Mouse (Mus musculus): Measurements from ENCODE around the gene Ubxn4. TPM values are rescaled to one million over a fixed set of nuclear protein-coding genes. Genes with fewer than 3 reads are reported as not detected.

Ubxn4 gene
- polyA plus RNA-seq, 1 experiment from 2014 or later = 56.0 TPM

- Histone ChIP-seq H3K4me2 (no peak overlapping the region), H3K9ac (no peak overlapping the region), H3K4me1 (no peaks in the 10 kb centered on the region), H3K27me3 (no peaks in the 10 kb centered on the region), H3K9me3 (no peaks in the 10 kb centered on the region), H3K4me3 (no peak overlapping the region), H3K27ac (no peak overlapping the region), H3K36me3 (peaks cover 63% of the 10 kb centered on the region)
- ATAC-seq (ENCODE audit: borderline replicate concordance, extremely low read depth, low FRiP score, low TSS enrichment) = no peak
- 92% methylated on average over 3 of the region's 3 CpGs for WGBS
Measured at GRCm38 (mm10) chr1:128278563-128278962, 34.8 kb downstream of the Ubxn4 start.

- no peak overlapping the region for H3K27ac ChIP-seq
- H3K4me3 ChIP-seq = no peak overlapping the region
- no peaks in the 10 kb centered on the region for H3K4me1 ChIP-seq
- no peaks in the 10 kb centered on the region for H3K27me3 ChIP-seq
- WGBS = 92% methylated on average over 3 of the region's 3 CpGs
- no peaks in the 10 kb centered on the region for H3K9me3 ChIP-seq
- H3K9ac ChIP-seq = no peak overlapping the region
- no peak for ATAC-seq (ENCODE audit: borderline replicate concordance, extremely low read depth, low FRiP score, low TSS enrichment)
- peaks cover 34% of the 10 kb centered on the region for H3K36me3 ChIP-seq
- H3K4me2 ChIP-seq = no peak overlapping the region
Measured at GRCm38 (mm10) chr1:128281753-128282152, 38.0 kb downstream of the Ubxn4 start.

GRCm38 (mm10) chr1:128282924-128283323 lies 39.2 kb downstream of the Ubxn4 start:
- no peak overlapping the region for H3K4me2 ChIP-seq
- H3K4me3 ChIP-seq = no peak overlapping the region
- no peaks in the 10 kb centered on the region for H3K9me3 ChIP-seq
- no peak for ATAC-seq (ENCODE audit: borderline replicate concordance, extremely low read depth, low FRiP score, low TSS enrichment)
- 98% methylated on average over 3 of the region's 3 CpGs for WGBS
- H3K27ac ChIP-seq = no peak overlapping the region
- peaks cover 24% of the 10 kb centered on the region for H3K36me3 ChIP-seq
- H3K4me1 ChIP-seq = no peaks in the 10 kb centered on the region
- H3K9ac ChIP-seq = no peak overlapping the region
- no peaks in the 10 kb centered on the region for H3K27me3 ChIP-seq

GRCm38 (mm10) chr1:128284157-128284690 lies 40.5 kb downstream of the Ubxn4 start:
- Histone ChIP-seq H3K27me3 (no peaks in the 10 kb centered on the region), H3K4me1 (no peaks in the 10 kb centered on the region), H3K9ac (no peak overlapping the region), H3K27ac (no peak overlapping the region), H3K9me3 (no peaks in the 10 kb centered on the region), H3K4me2 (no peak overlapping the region), H3K4me3 (no peak overlapping the region), H3K36me3 (peaks cover 12% of the 10 kb centered on the region)
- no peak for ATAC-seq (ENCODE audit: borderline replicate concordance, extremely low read depth, low FRiP score, low TSS enrichment)
- 79% methylated on average over 8 of the region's 8 CpGs for WGBS

GRCm38 (mm10) chr1:128285136-128285535 lies 41.4 kb downstream of the Ubxn4 start:
- WGBS = 81% methylated on average over 9 of the region's 9 CpGs
- Histone ChIP-seq H3K4me2 (no peak overlapping the region), H3K4me1 (no peaks in the 10 kb centered on the region)

GRCm38 (mm10) chr1:128290295-128290694 lies 46.5 kb downstream of the Ubxn4 start:
- Histone ChIP-seq H3K27me3 (no peaks in the 10 kb centered on the region), H3K4me3 (no peak overlapping the region), H3K9me3 (no peaks in the 10 kb centered on the region), H3K4me2 (no peak overlapping the region), H3K4me1 (no peaks in the 10 kb centered on the region), H3K36me3 (no peaks in the 10 kb centered on the region), H3K9ac (no peak overlapping the region), H3K27ac (no peak overlapping the region)
- 78% methylated on average over 5 of the region's 5 CpGs for WGBS
- ATAC-seq (ENCODE audit: borderline replicate concordance, extremely low read depth, low FRiP score, low TSS enrichment) = no peak

More at GRCm38 (mm10) chr1:128285136-128285535, 41.4 kb downstream of the Ubxn4 start:
- Histone ChIP-seq H3K9ac (no peak overlapping the region), H3K27me3 (no peaks in the 10 kb centered on the region), H3K9me3 (no peaks in the 10 kb centered on the region), H3K36me3 (peaks cover 4% of the 10 kb centered on the region; the same call in 1 of the 2 replicates), H3K27ac (no peak overlapping the region), H3K4me3 (no peak overlapping the region)
- ATAC-seq (ENCODE audit: borderline replicate concordance, extremely low read depth, low FRiP score, low TSS enrichment) = no peak

GRCm38 (mm10) chr1:128293524-128293923 lies 49.8 kb downstream of the Ubxn4 start:
- H3K4me1 ChIP-seq = no peaks in the 10 kb centered on the region
- no peaks in the 10 kb centered on the region for H3K27me3 ChIP-seq
- 83% methylated on average over 12 of the region's 12 CpGs for WGBS
- H3K9me3 ChIP-seq = no peaks in the 10 kb centered on the region
- no peak for ATAC-seq (ENCODE audit: borderline replicate concordance, extremely low read depth, low FRiP score, low TSS enrichment)
- H3K4me2 ChIP-seq = no peak overlapping the region
- no peak overlapping the region for H3K4me3 ChIP-seq
- H3K36me3 ChIP-seq = no peaks in the 10 kb centered on the region
- H3K27ac ChIP-seq = no peak overlapping the region
- no peak overlapping the region for H3K9ac ChIP-seq

GRCm38 (mm10) chr1:128295296-128295695 lies 51.5 kb downstream of the Ubxn4 start:
- Histone ChIP-seq H3K27me3 (no peaks in the 10 kb centered on the region), H3K4me2 (no peak overlapping the region), H3K4me1 (no peaks in the 10 kb centered on the region), H3K9ac (no peak overlapping the region), H3K4me3 (no peak overlapping the region), H3K9me3 (no peaks in the 10 kb centered on the region), H3K36me3 (no peaks in the 10 kb centered on the region), H3K27ac (no peak overlapping the region)
- 56% methylated on average over 8 of the region's 8 CpGs for WGBS
- ATAC-seq (ENCODE audit: borderline replicate concordance, extremely low read depth, low FRiP score, low TSS enrichment) = no peak

GRCm38 (mm10) chr1:128295717-128296528 lies 52.2 kb downstream of the Ubxn4 start:
- Histone ChIP-seq H3K9ac (no peak overlapping the region), H3K4me2 (no peak overlapping the region), H3K27ac (no peak overlapping the region), H3K4me3 (no peak overlapping the region), H3K9me3 (no peaks in the 10 kb centered on the region), H3K36me3 (no peaks in the 10 kb centered on the region), H3K4me1 (no peaks in the 10 kb centered on the region), H3K27me3 (no peaks in the 10 kb centered on the region)
- ATAC-seq (ENCODE audit: borderline replicate concordance, extremely low read depth, low FRiP score, low TSS enrichment) = no peak
- 72% methylated on average over 5 of the region's 5 CpGs for WGBS

- Histone ChIP-seq H3K4me3 (no peak overlapping the region), H3K9me3 (no peaks in the 10 kb centered on the region), H3K4me2 (no peak overlapping the region), H3K36me3 (no peaks in the 10 kb centered on the region), H3K4me1 (no peaks in the 10 kb centered on the region), H3K27me3 (no peaks in the 10 kb centered on the region), H3K9ac (no peak overlapping the region), H3K27ac (no peak overlapping the region)
- WGBS = 90% methylated on average over 16 of the region's 16 CpGs
- ATAC-seq (ENCODE audit: borderline replicate concordance, extremely low read depth, low FRiP score, low TSS enrichment) = no peak
Measured at GRCm38 (mm10) chr1:128303900-128304299, 60.1 kb downstream of the Ubxn4 start.

GRCm38 (mm10) chr1:128309043-128309442 lies 65.3 kb downstream of the Ubxn4 start:
- H3K4me3 ChIP-seq = no peak overlapping the region
- ATAC-seq (ENCODE audit: borderline replicate concordance, extremely low read depth, low FRiP score, low TSS enrichment) = no peak
- no peaks in the 10 kb centered on the region for H3K36me3 ChIP-seq
- H3K9ac ChIP-seq = no peak overlapping the region
- no peak overlapping the region for H3K27ac ChIP-seq
- H3K27me3 ChIP-seq = no peaks in the 10 kb centered on the region
- WGBS = 90% methylated on average over 3 of the region's 3 CpGs
- no peaks in the 10 kb centered on the region for H3K4me1 ChIP-seq
- H3K9me3 ChIP-seq = no peaks in the 10 kb centered on the region
- H3K4me2 ChIP-seq = no peak overlapping the region

GRCm38 (mm10) chr1:128314665-128315064 lies 70.9 kb downstream of the Ubxn4 start:
- H3K9ac ChIP-seq = no peak overlapping the region
- no peak overlapping the region for H3K4me2 ChIP-seq
- WGBS = 48% methylated on average over 4 of the region's 4 CpGs
- no peaks in the 10 kb centered on the region for H3K9me3 ChIP-seq
- no peak overlapping the region for H3K4me3 ChIP-seq
- no peak for ATAC-seq (ENCODE audit: borderline replicate concordance, extremely low read depth, low FRiP score, low TSS enrichment)
- no peaks in the 10 kb centered on the region for H3K4me1 ChIP-seq
- H3K36me3 ChIP-seq = no peaks in the 10 kb centered on the region
- H3K27ac ChIP-seq = no peak overlapping the region
- H3K27me3 ChIP-seq = no peaks in the 10 kb centered on the region

Data from lung, embryonic 15.5 days (tissue).